Mouse (Mus musculus): ENCODE measurements at regions not wholly inside any gene's neighbourhood (a gene's known extent, or its start where the extent isn't known, plus 50 kb on each side); places are given as distances from the start of the nearest gene placed in this dataset.

- DNase-seq (ENCODE audit: low spot score) = no peak
Observed at GRCm38 (mm10) chr2:46149848-46150247, 1032.7 kb upstream of the Zeb2 start.

- DNase-seq (ENCODE audit: low spot score) = no peak
Observed at GRCm38 (mm10) chr2:46119871-46120270, 1002.7 kb upstream of the Zeb2 start.

GRCm38 (mm10) chr2:46106991-46107390 lies 989.8 kb upstream of the Zeb2 start:
- no peak for DNase-seq (ENCODE audit: low spot score)

GRCm38 (mm10) chr2:46065034-46065802 lies 948.0 kb upstream of the Zeb2 start:
- peak; percentile 3 for DNase-seq (ENCODE audit: low spot score)

- DNase-seq (ENCODE audit: low spot score) = no peak
Observed at GRCm38 (mm10) chr2:46055729-46056128, 938.5 kb upstream of the Zeb2 start.

- DNase-seq (ENCODE audit: low spot score) = no peak
Observed at GRCm38 (mm10) chr2:46054902-46055301, 937.7 kb upstream of the Zeb2 start.

GRCm38 (mm10) chr2:46021854-46022253 lies 904.7 kb upstream of the Zeb2 start:
- no peak for DNase-seq (ENCODE audit: low spot score)

GRCm38 (mm10) chr2:46013771-46014269 lies 896.6 kb upstream of the Zeb2 start:
- no peak for DNase-seq (ENCODE audit: low spot score)

GRCm38 (mm10) chr2:46012716-46013115 lies 895.5 kb upstream of the Zeb2 start:
- no peak for DNase-seq (ENCODE audit: low spot score)

- no peak for DNase-seq (ENCODE audit: low spot score)
Observed at GRCm38 (mm10) chr2:45975157-45975556, 858.0 kb upstream of the Zeb2 start.

GRCm38 (mm10) chr2:45968635-45969034 lies 851.4 kb upstream of the Zeb2 start:
- DNase-seq (ENCODE audit: low spot score) = no peak

GRCm38 (mm10) chr2:45956792-45957330 lies 839.7 kb upstream of the Zeb2 start:
- DNase-seq (ENCODE audit: low spot score) = no peak

- no peak for DNase-seq (ENCODE audit: low spot score)
Observed at GRCm38 (mm10) chr2:45948758-45949157, 831.6 kb upstream of the Zeb2 start.

- no peak for DNase-seq (ENCODE audit: low spot score)
Observed at GRCm38 (mm10) chr2:45925791-45926480, 808.7 kb upstream of the Zeb2 start.

GRCm38 (mm10) chr2:45908871-45909270 lies 791.7 kb upstream of the Zeb2 start:
- DNase-seq (ENCODE audit: low spot score) = no peak

- DNase-seq (ENCODE audit: low spot score) = peak; percentile 13
Observed at GRCm38 (mm10) chr2:45904623-45905235, 787.5 kb upstream of the Zeb2 start.

- no peak for DNase-seq (ENCODE audit: low spot score)
Observed at GRCm38 (mm10) chr2:45904090-45904489, 786.9 kb upstream of the Zeb2 start.

- no peak for DNase-seq (ENCODE audit: low spot score)
Observed at GRCm38 (mm10) chr2:45903350-45903749, 786.2 kb upstream of the Zeb2 start.

GRCm38 (mm10) chr2:45901892-45902291 lies 784.7 kb upstream of the Zeb2 start:
- DNase-seq (ENCODE audit: low spot score) = no peak

- no peak for DNase-seq (ENCODE audit: low spot score)
Observed at GRCm38 (mm10) chr2:45884680-45885079, 767.5 kb upstream of the Zeb2 start.

GRCm38 (mm10) chr2:45878656-45879055 lies 761.5 kb upstream of the Zeb2 start:
- DNase-seq (ENCODE audit: low spot score) = no peak

- no peak for DNase-seq (ENCODE audit: low spot score)
Observed at GRCm38 (mm10) chr2:45859901-45860331, 742.7 kb upstream of the Zeb2 start.

GRCm38 (mm10) chr2:45859445-45859844 lies 742.2 kb upstream of the Zeb2 start:
- no peak for DNase-seq (ENCODE audit: low spot score)
